In the genomic region with DNA sequence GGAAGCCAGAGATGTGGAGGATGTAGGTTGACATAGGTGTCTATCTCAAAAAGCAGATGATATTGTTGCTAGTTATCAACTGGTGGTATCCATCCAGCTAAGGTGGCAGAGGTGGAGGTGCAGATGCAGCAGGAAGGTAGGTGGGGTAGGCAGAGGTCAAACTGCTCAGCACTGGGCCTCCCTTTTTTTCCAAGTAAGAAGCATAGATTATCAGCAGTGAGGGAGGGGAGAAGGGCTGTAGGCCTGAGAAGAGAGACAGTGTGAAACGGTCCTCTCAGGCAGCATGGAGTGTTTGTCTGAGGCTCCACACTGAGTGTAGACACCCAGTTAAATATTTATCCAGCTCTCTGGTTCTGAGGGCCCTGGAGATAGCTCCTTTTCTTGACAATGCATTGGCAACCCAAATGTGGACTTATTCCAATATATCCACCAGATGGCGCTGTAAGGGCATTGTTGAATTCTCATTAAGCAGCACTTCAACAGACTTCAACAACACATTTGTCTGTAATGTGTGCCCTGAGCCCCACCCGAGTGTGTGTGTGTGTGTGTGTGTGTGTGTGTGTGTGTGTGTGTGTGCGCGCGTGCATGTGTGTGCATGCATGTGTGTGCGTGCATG, we compare ENCODE assay signal across 8 mouse cellular contexts. TPM values are rescaled to one million over a fixed set of nuclear protein-coding genes. Genes with fewer than 3 reads are reported as not detected.
DNase-seq lines count a peak whose midpoint lies in the region; ATAC-seq and TF ChIP-seq lines count a peak whose summit lies in the region.

No protein-coding gene starts in this region.

- peaks cover 4% of the 10 kb centered on the region for H3K9me3 ChIP-seq in CH12.LX (replicated peaks; ENCODE audit: low read length)
- no peaks in the 10 kb centered on the region for H3K9me3 ChIP-seq in hindbrain, embryonic 13.5 days
- H3K9me3 ChIP-seq in limb, embryonic 12.5 days: no peaks in the 10 kb centered on the region
- no peaks in the 10 kb centered on the region for H3K9me3 ChIP-seq in midbrain, embryonic 14.5 days (ENCODE audit: control insufficient read depth, low read length)

- TF ChIP-seq POLR2A in CH12.LX (IDR thresholded peaks at IDR 0.05; ENCODE audit: low read depth, low read length): no peak

- H3K4me3 ChIP-seq in CH12.LX (replicated peaks in 1 of 3; ENCODE audit: low read depth in 2 of 3, low read length in 2 of 3, poor library complexity in 1 of 3): no peak overlapping the region
- H3K4me3 ChIP-seq in hindbrain, embryonic 13.5 days: no peak overlapping the region
- no peak overlapping the region for H3K4me3 ChIP-seq in limb, embryonic 12.5 days (replicated peaks)
- H3K4me3 ChIP-seq in midbrain, embryonic 14.5 days (replicated peaks; ENCODE audit: low read depth, low read length): no peak overlapping the region

- no peak for TF ChIP-seq EP300 in CH12.LX (IDR thresholded peaks at IDR 0.05; ENCODE audit: low read length)

- no peak overlapping the region for H3K9ac ChIP-seq in CH12.LX (ENCODE audit: insufficient read depth, low read depth)
- H3K9ac ChIP-seq in hindbrain, embryonic 13.5 days: no peak overlapping the region
- no peak overlapping the region for H3K9ac ChIP-seq in limb, embryonic 12.5 days (replicated peaks)
- H3K9ac ChIP-seq in midbrain, embryonic 14.5 days (replicated peaks; ENCODE audit: low read length): no peak overlapping the region

- peaks cover 0 to 33% of the 10 kb centered on the region in 2 experiments for H3K36me3 ChIP-seq in CH12.LX (replicated peaks in 1 of 2; ENCODE audit: control insufficient read depth in 1 of 2, insufficient read depth in 1 of 2, low read length in 1 of 2)
- H3K36me3 ChIP-seq in hindbrain, embryonic 13.5 days: peaks cover 80% of the 10 kb centered on the region
- peaks cover 62% of the 10 kb centered on the region for H3K36me3 ChIP-seq in limb, embryonic 12.5 days
- peaks cover 79% of the 10 kb centered on the region for H3K36me3 ChIP-seq in midbrain, embryonic 14.5 days (ENCODE audit: control insufficient read depth, insufficient read depth, low read length)

- peak; percentile 76 for ATAC-seq in hindbrain, embryonic 13.5 days (ENCODE audit: low FRiP score)
- ATAC-seq in limb, embryonic 12.5 days (ENCODE audit: insufficient number of reproducible peaks, insufficient read depth, low FRiP score, low TSS enrichment, low read depth): 0 out of 2 replicates have a peak, but pooled peaks have one; percentile 42
- peak; percentile 62 for ATAC-seq in midbrain, embryonic 14.5 days (ENCODE audit: low FRiP score, low TSS enrichment)

- WGBS in hindbrain, embryonic 13.5 days: 54% methylated on average over 7 of the region's 7 CpGs
- 53% methylated on average over 7 of the region's 7 CpGs for WGBS in limb, embryonic 12.5 days
- WGBS in midbrain, embryonic 14.5 days: 53% methylated on average over 7 of the region's 7 CpGs

- in situ Hi-C loops in CH12.LX (cut with MboI; ENCODE audit: low pct_ligation_motif_present, low pct_unique_long_range_greater_than_20kb, low sequenced_read_pairs): no loop called here

- H3K79me2 ChIP-seq in CH12.LX (replicated peaks; ENCODE audit: control insufficient read depth, extremely low read depth, insufficient read depth, poor library complexity, severe bottlenecking): no peaks in the 10 kb centered on the region

- DNase-seq in adrenal gland, postnatal 14 days: peak; percentile 62
- no peak for DNase-seq in adrenal gland, adult 8-10 months
- DNase-seq in CH12.LX (ENCODE audit: extremely low read depth): peak; percentile 80
- DNase-seq in embryo, embryonic 10 days (ENCODE audit: low spot score): peak; percentile 92
- DNase-seq in midbrain, embryonic 14.5 days: peak; percentile 95
- DNase-seq in thymus, postnatal 4 days: peak; percentile 47

- H3K4me2 ChIP-seq in CH12.LX (ENCODE audit: insufficient read depth, low read depth, poor library complexity, severe bottlenecking): no peak overlapping the region
- H3K4me2 ChIP-seq in hindbrain, embryonic 13.5 days: no peak overlapping the region
- H3K4me2 ChIP-seq in limb, embryonic 12.5 days: no peak overlapping the region
- H3K4me2 ChIP-seq in midbrain, embryonic 14.5 days (ENCODE audit: low read length): no peak overlapping the region

- peaks cover 6 to 9% of the 10 kb centered on the region in 2 experiments for H3K4me1 ChIP-seq in CH12.LX (ENCODE audit: control insufficient read depth in 1 of 2, insufficient read depth in 2 of 2)
- no peaks in the 10 kb centered on the region for H3K4me1 ChIP-seq in hindbrain, embryonic 13.5 days (replicated peaks)
- H3K4me1 ChIP-seq in limb, embryonic 12.5 days (replicated peaks): no peaks in the 10 kb centered on the region
- H3K4me1 ChIP-seq in midbrain, embryonic 14.5 days (ENCODE audit: control insufficient read depth, insufficient read depth, low read length): no peaks in the 10 kb centered on the region

- H3K27ac ChIP-seq in CH12.LX (ENCODE audit: insufficient read depth, low read depth): no peak overlapping the region
- H3K27ac ChIP-seq in hindbrain, embryonic 13.5 days: peak overlapping the region; percentile 56
- no peak overlapping the region for H3K27ac ChIP-seq in limb, embryonic 12.5 days
- H3K27ac ChIP-seq in midbrain, embryonic 14.5 days (replicated peaks; ENCODE audit: low read depth, low read length): 0 out of 2 replicates have a peak overlapping the region, but pooled peaks have one; percentile 8

- H3K27me3 ChIP-seq in CH12.LX (replicated peaks): no peaks in the 10 kb centered on the region
- no peaks in the 10 kb centered on the region for H3K27me3 ChIP-seq in hindbrain, embryonic 13.5 days
- no peaks in the 10 kb centered on the region for H3K27me3 ChIP-seq in limb, embryonic 12.5 days
- no peaks in the 10 kb centered on the region for H3K27me3 ChIP-seq in midbrain, embryonic 14.5 days (ENCODE audit: control insufficient read depth, insufficient read depth, low read length)

- TF ChIP-seq RAD21 in CH12.LX (IDR thresholded peaks at IDR 0.05; ENCODE audit: low read depth, low read length): peak; percentile 85

- dilution Hi-C loops in CH12.LX (cut with MboI; ENCODE audit: extremely low pct_ligation_motif_present, extremely low pct_unique_long_range_greater_than_20kb, low sequenced_read_pairs): no loop called here

- TF ChIP-seq CTCF in CH12.LX (conservative IDR thresholded peaks at IDR 0.05 in 1 of 2, IDR thresholded peaks at IDR 0.05 in 1 of 2; ENCODE audit: low read depth in 2 of 2, low read length in 2 of 2): peak; percentile 54 to 81; a peak in 3 of 4 replicates

TF ChIP-seq in CH12.LX, 34 proteins besides CTCF, POLR2A, EP300 and RAD21:
- TF ChIP-seq MYC (IDR thresholded peaks at IDR 0.05; ENCODE audit: low read depth, low read length) (0 out of 2 replicates have a peak, but pooled peaks have one; percentile 30), NELFE (IDR thresholded peaks at IDR 0.05; ENCODE audit: low read depth, low read length) (no peak), PAX5 (IDR thresholded peaks at IDR 0.05; ENCODE audit: low read length) (no peak), USF2 (conservative IDR thresholded peaks at IDR 0.05; ENCODE audit: low read depth, low read length) (no peak), TCF12 (IDR thresholded peaks at IDR 0.05; ENCODE audit: low read depth, low read length) (no peak), MAFK (IDR thresholded peaks at IDR 0.05; ENCODE audit: insufficient replicate concordance, low read length) (no peak), JUN (IDR thresholded peaks at IDR 0.05; ENCODE audit: insufficient read depth, low read depth, low read length) (no peak), HCFC1 (IDR thresholded peaks at IDR 0.05; ENCODE audit: low read depth, low read length) (no peak), IRF4 (IDR thresholded peaks at IDR 0.05; ENCODE audit: low read depth, low read length) (0 out of 2 replicates have a peak, but pooled peaks have one; percentile 16), TBP (conservative IDR thresholded peaks at IDR 0.05; ENCODE audit: low read depth, low read length) (no peak), E2F4 (IDR thresholded peaks at IDR 0.05; ENCODE audit: insufficient replicate concordance, low read depth, low read length) (no peak), ZC3H11A (IDR thresholded peaks at IDR 0.05; ENCODE audit: low read depth, low read length) (peak; percentile 66), SIN3A (IDR thresholded peaks at IDR 0.05; ENCODE audit: low read length) (0 out of 2 replicates have a peak, but pooled peaks have one; percentile 44), CHD2 (IDR thresholded peaks at IDR 0.05; ENCODE audit: low read length) (no peak), SMC3 (IDR thresholded peaks at IDR 0.05; ENCODE audit: low read depth, low read length) (peak; percentile 89)

RNA-seq across cellular contexts. Expression of a gene that starts 23.0 kb away (rescaled TPM):
- total RNA-seq in adrenal gland, postnatal 14 days (2021): 0.15 TPM in 1 of 2 replicates, not detected in the other
- total RNA-seq in adrenal gland, adult 8-10 months (2022): under 1 TPM in 3 of 4 experiments, not detected in 1; 0.24 to 0.52 (median 0.24) TPM
- total RNA-seq in CH12.LX (2012; rRNA removed): 0.50 and 1.4 TPM in 2 replicates
- total RNA-seq in CH12.LX (2014; rRNA removed): 0.09 and 0.15 TPM in 2 replicates
- polyA plus RNA-seq in CH12.LX (2012; ENCODE audit: insufficient read length, low read depth): not detected in 2 replicates
- polyA plus RNA-seq in hindbrain, embryonic 13.5 days (2015; fragmentation: Nextera tagmentation; extraction: Ambion mirVana): 4.4 and 5.0 TPM in 2 replicates
- polyA plus RNA-seq in limb, embryonic 12.5 days (2016; fragmentation: Nextera tagmentation; extraction: Ambion mirVana): 7.2 and 7.3 TPM in 2 replicates
- 8.7 and 9.7 TPM in 2 replicates for polyA plus RNA-seq in midbrain, embryonic 14.5 days (2014; fragmentation: Nextera tagmentation; extraction: Ambion mirVana)

Comparison
In these comparisons a context has a peak if more than half of its experiments do, and no peak if none do; other contexts are left out.
1. H3K27ac ChIP-seq: peak in hindbrain, embryonic 13.5 days (single experiment) and midbrain, embryonic 14.5 days (single experiment); none in CH12.LX (single experiment) and limb, embryonic 12.5 days (single experiment).
2. Peak in every context shown above with its lines, with median percentiles within 50 percentile points of each other: ATAC-seq.